Mouse (Mus musculus) layer of hippocampus, postnatal 36 days (tissue): ENCODE results near the gene Fcnb. TPM values are rescaled to one million over a fixed set of nuclear protein-coding genes. Genes with fewer than 3 reads are reported as not detected.

Source experiments
- DNase-seq, 2 experiments: peaks; one replicate each; pipeline ENCODE4 v3.0.0; 2022
- total RNA-seq, 2 experiments: library from RNA; stranded (reverse); gene quantifications; 2 replicates each; pipeline ENCODE4 v1.2.3; 2021

Fcnb gene
- total RNA-seq, 2 experiments from 2014 or later, result not detected

DNA sequence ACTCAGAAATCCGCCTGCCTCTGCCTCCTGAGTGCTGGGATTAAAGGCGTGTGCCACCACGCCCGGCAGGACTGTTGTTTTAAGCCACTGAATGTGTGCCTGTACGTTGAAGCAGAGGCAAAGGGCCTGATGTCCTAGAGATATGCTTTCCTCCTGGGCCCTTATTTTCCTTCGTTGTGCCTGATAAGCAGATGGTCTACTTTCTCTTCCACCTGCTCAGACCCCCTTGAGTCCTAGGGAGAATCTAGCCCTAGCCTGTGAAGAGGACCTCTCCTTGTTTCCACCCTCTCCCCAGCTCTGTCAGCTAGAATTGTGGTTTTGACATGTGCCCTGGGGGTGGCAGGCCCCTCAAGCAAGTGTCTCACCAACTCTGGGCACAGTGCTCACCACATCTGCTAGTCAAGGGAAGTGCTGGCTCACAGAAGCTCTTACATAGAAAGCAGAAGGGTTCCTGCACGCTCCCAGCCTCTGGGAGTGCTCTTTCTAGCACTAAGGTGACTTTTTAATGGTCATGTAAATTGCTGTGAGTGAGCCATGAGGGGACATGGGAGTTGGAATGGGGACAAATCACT is 9.0 kb downstream of the Fcnb start:
- DNase-seq, result no peak

DNA sequence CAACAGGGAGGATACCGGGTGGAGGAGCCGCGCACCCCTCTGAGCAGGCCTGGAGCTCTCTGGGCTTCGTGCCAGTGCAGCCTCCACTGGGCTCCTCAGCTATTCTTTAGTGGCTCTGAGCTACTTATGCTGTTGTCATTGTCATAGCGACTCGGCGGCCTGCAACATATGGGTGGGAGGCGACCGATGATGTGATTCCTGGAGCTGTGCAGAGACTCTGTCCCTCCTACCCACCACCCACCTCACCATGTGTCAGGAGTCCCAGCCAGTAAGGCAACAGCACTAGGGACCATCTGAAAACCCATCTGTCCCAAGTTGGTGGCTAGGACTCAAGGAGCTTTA is 16.2 kb downstream of the Fcnb start:
- DNase-seq, result peak; percentile 90 to 92

DNA sequence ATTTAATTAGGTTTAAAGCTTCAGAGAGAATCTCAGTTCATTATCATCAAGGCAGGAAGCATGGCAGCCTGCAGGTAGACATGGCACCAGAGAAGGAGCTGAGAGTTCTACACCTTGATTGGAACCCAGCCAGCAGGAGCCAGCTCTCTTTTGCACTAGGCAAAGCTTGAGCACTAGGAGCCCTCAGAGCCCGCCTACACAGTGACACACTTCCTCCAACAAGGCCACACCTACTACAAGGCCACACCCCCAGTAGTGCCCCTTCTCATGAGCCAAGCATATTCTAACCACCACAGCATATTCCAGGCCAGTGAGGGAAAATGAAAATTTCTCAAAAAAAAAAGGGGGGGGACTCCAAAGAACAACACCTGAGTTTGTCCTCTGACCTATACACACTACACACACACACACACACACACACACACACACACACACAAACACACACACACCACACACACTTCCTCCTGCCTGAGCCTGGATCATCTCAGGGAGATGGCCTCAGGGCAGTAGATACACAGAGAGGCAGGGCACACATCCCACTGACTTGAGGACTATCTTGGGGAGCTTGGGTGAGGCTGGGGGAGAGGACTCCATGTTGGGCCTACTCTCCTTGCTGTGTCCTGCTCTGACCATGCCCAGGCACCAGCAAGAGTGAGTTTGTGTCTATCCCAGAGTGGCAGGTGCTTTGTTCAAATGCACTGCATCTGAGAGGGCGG is 16.7 kb downstream of the Fcnb start:
- DNase-seq, result peak; percentile 7 to 12

DNA sequence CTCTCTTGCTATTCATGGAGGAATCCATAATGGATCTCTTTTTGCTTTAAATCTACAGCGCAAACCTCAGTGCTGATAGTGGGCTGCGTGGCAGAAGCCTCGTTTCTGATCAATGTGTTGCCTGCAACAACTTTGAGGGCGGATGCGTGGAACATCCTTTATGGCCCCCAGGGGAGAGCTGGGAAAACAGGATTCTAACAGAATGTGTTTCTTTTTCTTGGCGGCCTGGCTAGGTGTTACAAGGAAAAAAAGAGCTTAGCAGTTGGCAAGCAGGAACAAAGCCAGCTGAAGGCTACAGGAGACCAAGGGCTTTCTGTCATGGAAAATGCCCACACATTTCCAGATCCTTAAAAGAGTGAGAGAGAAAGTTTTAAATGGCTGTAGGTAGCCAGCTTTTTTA is 17.5 kb downstream of the Fcnb start:
- peak; percentile 21 to 22 for DNase-seq

DNA sequence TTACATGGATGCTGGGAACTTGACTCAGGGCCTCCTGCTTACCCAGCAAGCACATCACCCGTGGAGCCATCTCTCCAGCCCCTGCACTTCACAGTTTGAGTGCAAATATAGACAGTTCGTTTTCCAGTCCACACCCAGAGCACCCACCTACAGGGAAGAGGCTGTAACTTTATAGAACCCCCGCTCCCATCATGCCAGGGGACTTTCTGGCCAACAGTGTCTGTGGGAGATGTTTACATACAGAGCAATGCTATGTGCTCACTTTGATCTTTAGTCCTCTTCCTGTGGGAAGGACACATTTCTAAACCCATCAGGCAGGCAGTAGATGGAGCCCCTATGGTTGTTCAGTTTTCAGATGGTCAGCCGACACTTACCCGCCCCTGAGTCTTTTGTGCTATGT is 18.0 kb downstream of the Fcnb start:
- DNase-seq, result no peak

DNA sequence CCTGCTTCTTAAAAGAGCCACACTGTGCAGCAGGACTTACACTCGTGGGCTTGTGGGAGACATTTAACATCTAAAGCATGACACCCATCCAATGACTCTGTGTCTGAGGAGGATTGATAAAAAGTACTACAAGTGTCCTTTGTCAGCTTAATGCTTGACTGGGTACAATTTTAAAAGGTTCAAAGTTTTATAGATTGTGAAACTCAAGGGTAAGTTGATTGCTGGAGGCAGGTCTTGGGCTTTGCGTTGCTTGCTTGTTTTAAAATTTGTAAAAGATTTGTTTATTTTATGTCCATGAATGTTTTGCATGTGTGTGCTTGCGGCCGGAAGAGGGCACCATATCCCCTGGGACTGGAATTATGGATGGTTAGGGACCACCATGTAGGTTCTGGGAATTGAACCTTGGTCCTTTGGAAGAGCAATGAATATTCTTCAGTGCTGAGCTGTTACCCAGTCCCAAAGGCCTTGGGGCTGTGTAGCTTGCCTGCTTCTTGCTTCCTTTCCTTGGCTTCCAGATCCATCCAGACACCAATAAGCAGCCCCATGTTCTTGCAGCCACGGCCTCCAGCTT is 19.5 kb downstream of the Fcnb start:
- no peak for DNase-seq

DNA sequence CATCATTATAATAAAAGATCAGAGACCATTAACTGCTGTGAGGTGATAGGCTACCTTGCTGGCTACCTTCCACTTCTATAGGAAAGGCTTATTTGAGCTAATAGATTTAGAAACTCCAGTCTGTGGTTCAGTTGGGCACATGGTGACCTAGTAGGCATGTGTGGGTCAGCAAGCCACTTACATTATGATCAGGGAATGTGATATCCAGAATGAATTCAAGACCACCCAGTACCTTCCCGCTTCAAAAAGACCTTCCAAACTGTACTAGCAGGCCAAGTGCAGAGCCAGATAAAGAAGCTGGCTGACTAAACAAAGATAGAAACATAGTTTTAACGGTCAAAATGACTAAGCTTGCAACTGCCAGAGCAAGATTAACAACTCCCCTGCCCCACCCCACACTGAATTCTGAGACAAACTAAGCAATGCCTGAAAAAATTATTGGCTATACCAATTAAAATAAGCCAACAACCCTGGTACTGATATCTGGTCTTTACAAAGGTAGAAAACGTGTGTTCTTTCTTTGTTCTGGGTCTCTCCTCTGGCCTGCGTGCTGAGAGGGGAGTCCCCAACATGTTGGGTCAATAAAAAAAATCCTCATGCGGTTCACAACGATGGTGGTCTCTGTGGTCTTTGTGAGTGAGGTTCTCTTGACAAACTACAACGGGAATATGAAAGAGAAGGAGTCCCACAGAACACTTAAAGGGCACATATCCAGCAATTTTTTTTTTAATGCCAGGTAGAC is 20.2 kb downstream of the Fcnb start:
- DNase-seq, result no peak

DNA sequence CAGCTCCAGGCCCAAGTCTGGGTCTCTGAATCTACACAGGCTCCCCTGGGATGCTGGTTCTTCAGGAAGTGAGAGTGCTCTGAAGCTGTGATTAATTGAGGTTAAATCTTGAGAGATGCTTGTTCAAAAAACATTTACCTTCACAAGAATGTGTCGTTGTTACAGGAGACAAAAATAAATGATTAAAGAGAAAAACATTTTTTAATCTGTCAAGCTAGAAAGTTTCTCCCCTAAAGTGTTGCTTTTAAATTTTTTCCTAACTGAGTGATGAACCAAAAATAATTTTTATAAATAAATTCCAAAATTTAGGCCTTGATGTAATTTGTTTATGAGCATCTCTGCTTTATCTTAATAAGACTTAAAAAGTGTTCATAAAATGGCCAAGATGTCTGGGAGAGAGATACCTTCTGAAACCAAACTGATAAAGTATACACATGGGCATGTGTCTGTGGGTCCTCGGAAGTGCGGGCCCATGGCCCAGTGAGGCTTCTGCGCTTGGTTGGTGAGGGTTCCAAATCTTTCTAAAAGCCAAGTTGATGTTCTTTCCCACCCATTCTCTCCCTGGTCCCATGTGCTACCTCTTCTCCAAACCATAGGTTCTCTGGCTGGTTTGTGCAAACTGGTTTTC is 20.9 kb downstream of the Fcnb start:
- no peak for DNase-seq

DNA sequence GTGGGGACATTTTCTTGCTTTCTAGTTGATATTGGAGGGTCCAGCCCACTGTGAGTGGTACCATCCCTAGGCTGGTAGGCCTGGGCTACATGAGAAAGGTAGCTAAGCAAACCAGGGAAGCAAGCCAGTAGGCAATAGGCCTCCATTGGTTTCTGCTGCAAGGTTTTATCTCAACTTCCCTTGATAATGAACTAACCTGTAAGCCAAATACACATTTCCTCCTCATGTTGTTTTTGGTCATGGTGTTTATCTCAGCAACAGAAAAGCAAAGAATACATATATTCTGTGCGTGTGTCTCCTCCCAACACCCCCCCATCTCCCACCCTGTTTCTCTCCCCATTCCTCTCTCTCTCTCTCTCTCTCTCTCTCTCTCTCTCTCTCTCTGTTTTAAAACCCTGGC is 24.8 kb downstream of the Fcnb start:
- DNase-seq, result no peak

DNA sequence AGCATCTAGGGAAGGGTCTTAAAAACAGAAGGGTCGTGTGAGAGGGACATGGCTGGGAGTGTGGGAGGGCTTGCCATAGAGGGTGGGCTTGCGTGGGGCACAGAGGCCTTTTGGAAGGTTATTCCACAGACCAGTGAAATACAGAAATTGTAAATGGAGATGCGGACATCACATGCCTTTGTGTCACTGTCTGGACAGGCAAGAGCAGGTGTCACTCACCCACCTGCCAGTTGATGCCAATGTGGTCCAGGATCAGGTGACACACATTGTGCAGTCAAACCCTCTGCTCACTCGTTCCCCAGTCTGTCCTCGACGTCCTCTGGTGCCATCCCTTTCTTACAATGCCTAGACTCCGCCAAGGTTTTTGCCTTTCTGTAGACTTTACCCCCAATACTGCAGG is 37.6 kb downstream of the Fcnb start:
- no peak for DNase-seq

DNA sequence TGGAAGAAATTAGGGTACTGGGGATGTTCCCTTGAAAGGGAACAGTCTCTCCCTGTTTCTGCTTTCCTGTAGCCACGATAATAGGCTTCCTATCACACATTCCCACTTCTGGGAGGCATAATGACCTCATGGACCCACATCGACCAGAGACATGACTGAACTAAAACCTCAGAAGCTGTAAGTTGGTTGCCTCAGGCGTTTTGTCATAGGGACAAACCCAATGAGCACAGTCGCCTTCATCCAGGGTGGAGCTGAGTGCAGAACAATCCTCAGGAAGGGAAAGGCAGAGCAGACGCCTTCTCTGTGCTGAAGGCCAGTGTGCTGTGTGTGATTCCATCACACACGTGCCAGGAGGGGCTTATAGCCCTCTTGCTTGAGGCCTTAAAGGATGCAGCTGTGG is 38.4 kb downstream of the Fcnb start:
- DNase-seq, result no peak

DNA sequence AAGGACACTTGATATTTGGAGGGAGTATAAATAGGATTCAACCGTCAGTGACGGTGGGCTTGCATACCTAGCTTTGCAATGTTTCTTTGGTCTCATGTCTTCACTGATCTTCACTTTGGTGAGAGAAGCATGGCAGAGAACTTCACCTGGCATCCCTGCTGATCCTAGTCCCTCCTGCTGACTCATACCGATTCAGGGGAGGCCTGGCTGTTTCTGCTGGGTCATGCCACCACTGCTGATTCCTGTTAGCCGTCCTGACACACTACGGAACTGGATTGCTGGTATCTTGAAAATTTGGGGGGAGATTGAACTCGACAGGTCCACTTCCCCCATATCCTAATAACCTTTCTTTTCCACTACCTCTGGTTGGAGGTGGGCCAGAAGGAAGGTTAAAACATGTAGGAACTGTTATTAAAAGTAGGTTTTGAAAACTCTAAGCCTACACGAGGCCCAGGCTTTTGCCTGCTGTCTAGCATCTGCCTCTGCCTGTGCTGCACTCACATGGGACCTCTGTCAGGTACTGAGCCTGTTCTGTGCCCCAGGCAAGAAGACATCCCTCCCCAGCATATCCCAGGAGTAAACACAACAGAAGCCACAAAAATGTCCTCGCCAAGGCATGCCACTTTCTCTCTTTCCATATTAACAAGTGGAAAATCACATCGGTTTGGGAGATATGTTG is 39.6 kb downstream of the Fcnb start:
- no peak for DNase-seq

DNA sequence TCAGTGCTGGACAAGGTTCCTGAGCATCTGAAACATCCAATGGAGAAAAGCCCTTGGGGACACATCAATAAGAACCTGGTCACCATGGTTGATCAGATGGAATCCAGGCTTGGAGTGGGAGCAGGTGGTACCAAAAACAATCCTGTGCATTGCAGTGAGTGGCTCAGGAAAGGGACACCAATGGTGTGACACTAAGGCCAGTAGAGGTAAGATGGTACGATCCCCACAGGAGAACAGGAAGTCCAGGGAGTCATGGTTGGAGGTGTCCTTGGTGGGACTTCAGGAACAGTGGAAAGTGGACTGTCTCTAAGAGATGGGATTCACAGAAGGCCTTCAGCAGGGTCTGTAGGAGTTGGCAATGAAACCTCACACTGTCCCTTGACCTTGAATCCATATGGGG is 44.2 kb downstream of the Fcnb start:
- DNase-seq, result no peak

DNA sequence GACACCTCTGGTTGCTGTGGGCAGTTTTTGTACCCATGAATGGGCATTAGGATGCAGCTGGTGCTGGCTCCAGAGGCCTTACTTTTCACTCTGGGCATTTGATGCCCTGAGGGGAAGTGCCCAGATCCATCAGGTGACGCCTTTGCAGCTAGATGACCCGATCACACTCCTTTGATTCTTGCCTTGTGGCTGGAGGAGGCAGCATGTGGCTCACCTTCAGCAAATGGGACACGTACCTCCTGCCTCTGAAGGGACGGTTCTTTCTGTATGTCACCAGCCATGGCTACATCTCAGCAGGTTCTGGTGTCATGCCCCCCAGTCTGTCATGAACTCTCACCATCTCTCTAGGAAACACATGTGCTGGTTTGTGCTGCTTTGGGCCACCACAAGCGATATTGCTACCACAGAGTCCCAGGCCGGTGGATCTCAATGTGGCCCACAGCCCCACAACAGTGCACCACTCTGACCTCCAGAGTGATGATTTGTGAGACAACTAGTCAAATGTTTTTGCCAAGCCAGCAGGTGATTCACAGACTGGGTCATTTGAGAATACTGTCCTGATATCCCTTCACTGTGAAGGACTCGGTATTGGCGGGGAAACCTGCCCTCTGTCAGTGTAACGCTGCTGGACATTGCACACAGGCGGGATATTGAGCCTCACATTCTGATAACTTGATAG is 44.9 kb downstream of the Fcnb start:
- DNase-seq, result no peak

DNA sequence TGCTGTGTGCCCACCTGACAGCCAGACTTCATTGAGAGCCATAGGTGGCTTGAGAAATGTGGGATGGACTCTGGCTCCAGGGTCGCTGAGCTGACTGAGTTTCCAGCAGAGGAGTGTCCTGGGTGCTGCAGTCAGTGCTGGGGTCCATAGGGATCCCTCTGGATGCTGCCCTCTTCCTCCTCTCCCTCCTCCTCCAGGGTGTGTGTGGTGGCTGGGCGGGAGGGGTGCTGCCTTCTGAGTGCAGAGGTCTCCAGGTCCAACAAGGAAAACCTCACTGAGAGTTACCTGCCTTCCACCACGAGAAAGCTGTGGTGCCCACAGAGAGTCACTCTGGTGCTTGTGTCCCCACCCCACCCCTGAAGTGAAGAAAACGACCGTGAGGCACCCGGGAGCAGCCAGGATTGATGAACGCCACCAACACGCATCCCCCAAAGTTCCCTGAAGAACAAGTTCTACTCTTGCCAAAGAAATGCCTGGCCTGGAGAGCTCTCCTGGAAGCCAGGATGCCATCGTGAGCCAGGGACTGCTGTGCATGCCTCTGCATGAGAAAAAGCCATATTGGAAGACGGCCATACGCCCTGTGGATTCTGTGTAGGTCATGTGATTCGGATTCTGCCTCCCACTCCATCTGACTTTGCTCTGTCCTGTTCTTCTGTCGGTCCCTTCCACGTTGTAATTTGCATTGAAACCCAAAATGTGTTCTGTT is 46.1 kb downstream of the Fcnb start:
- DNase-seq, result peak; percentile 27 to 47

DNA sequence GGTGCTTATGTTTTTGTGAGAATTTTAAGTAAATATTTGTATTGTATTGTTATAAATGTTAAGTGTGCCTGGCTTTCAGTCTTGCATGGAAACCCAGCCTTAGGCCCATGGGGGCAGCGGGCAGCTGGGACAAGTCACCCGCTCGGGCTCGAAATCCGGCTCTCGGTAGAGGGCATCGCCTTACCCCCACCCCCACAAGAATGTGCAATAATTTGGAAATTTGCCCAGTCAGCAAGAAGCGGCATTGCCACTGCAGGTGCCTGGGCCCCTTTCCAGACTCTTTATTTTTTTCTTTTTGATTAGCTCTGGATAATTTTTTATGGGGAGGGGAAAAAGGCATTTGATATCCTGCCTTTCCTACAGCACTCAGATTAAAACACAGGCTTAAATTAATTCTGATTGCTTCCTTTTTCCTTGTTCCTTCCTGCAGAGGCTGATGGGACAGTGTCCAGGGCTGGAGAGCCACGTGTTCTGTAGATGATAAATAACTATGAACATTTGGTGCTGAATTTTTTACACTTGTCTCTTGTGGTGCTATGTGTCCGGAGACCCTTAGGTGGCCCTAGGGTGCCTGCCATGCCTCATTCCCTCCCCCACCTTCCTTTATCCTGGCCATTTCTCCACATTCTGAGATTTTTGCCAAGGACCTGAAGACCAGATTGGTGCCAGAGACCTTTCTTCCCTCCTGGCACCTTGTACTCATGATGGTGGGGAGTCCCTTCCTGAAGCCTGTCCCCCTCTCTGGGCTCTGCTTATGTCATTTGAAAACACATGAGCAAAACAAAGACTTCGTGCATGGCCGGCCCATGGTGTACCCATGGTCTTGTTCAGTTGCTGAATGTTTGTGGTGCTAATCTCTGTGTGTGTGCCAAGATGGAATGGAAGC is 46.9 kb downstream of the Fcnb start:
- no peak for DNase-seq

DNA sequence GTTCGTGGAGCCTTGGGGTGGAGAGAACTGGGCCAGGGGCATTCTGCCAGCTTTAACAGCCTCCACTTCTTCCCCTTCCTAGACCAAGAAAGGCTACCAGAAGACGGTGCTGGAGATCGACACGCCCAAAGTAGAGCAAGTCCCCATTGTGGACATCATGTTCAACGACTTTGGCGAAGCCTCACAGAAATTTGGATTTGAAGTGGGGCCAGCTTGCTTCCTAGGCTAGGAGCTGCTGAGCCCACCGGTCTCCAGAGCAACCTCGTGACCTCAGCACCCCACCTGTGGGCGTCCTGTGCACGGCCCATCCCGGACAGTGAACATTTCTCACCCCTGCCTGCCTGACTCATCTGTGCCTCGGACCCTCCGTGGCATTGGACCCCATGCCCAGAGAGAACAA is 47.9 kb downstream of the Fcnb start:
- no peak for DNase-seq

DNA sequence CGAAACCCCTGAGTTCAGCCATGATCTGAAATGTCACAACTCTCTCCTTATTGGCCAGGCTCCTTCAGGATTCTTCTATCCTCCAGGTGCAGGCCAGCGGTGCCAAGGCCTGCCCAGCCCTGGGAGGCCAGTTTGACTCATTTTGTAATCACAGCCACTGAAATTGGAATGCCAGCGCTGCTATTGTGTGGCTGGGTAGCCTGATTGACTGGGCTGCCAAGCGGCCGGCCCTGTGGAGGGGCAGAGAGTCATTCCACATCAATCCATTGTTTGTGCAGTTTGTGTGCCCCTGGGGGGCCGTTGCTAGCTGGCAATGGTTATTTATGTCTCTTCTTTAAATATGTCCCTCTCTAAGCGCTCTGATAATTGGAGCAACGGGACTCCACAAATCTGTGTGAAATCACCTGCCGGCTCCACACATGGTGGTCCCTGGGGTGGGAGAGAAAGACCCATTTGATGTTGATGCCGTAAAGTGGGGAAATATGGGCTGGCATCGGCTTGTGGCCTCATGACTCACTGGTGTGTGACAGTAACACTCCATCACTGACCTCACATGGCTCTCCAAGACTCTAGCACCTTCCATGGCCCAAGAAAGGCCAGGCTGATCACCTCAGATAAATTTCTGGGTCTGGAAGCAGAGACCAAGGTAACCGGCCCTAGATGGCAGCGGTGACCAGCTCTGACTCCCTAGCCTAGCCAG is 50.5 kb downstream of the Fcnb start:
- no peak for DNase-seq

DNA sequence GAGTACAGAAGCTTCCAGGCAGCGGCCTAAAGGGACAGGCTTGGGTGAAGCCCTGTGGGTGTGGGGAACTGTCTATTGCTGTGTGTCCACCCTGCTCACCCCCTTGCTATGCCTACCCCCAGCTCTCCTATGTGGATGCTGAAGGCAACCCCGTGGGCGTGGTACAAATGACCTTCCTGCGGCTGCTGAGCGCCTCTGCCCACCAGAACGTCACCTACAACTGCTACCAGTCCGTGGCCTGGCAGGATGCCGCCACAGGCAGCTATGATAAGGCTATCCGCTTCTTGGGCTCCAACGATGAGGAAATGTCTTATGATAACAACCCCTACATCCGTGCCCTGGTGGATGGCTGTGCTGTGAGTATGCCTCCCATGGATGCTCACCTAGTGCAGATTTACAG is 52.2 kb downstream of the Fcnb start:
- no peak for DNase-seq

DNA sequence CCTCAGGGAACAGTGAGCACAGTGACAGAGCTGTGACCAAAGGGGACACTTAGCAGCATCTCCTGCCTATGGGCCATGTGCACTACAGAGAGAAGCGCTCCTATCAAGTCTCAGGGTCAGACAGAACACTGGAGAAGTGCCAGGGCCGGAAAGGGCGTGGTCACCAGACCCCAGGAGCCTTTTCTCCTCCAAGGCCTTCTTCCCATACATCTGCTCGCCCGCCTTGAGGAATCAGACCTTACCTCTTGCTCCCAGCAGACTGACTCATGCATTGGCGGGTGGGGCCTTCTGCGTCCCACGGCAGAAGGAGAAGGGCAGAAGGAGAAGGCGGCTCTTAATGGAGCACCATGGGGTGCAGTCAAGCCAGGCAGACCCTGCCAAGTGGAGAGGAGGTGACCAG is 52.8 kb downstream of the Fcnb start:
- DNase-seq, result no peak
